Mouse (Mus musculus): ENCODE measurements around the gene Aox2. TPM values are rescaled to one million over a fixed set of nuclear protein-coding genes. Genes with fewer than 3 reads are reported as not detected.

The Aox2 gene
- polyA plus RNA-seq, 1 experiment, result 0.02 TPM

DNA sequence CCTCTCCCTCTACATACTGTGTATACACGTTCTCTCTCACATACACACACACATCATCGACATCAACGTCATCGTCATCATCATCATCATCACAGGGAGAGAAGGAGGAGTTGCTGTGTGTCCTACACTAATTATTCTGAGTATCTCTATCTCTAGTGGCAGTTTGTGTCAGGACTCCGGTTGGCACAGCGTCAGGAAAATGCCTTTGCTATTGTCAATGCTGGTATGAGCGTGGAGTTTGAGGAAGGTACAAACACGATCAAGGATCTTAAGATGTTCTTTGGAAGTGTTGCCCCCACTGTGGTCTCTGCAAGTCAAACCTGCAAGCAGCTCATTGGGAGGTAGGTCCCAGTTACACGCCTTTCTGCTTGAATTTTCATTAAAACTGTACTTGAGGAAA is 39.2 kb upstream of the Aox2 start:
- no peak for DNase-seq (ENCODE audit: low read depth in 1 of 2, low spot score in 2 of 2)
- Histone ChIP-seq H3K36me3 (ENCODE audit: control insufficient read depth, insufficient read depth, low read length) (no peaks in the 10 kb centered on the region), H3K27me3 (ENCODE audit: control insufficient read depth, insufficient read depth, low read length) (no peaks in the 10 kb centered on the region), H3K4me1 (ENCODE audit: control insufficient read depth, insufficient read depth, insufficient read length) (peaks cover under 1% of the 10 kb centered on the region; the same call in 1 of the 2 replicates), H3K4me3 (ENCODE audit: extremely low read depth, insufficient read depth, insufficient read length) (no peak overlapping the region), H3K27ac (ENCODE audit: insufficient read depth, low read length) (no peak overlapping the region)
- TF ChIP-seq CTCF (IDR thresholded peaks at IDR 0.05; ENCODE audit: extremely low read depth, insufficient read depth, insufficient read length, insufficient replicate concordance) (no peak), POLR2A (IDR thresholded peaks at IDR 0.05; ENCODE audit: low read depth, low read length) (no peak)
- WGBS, result 93% methylated on average over 9 of the region's 9 CpGs

DNA sequence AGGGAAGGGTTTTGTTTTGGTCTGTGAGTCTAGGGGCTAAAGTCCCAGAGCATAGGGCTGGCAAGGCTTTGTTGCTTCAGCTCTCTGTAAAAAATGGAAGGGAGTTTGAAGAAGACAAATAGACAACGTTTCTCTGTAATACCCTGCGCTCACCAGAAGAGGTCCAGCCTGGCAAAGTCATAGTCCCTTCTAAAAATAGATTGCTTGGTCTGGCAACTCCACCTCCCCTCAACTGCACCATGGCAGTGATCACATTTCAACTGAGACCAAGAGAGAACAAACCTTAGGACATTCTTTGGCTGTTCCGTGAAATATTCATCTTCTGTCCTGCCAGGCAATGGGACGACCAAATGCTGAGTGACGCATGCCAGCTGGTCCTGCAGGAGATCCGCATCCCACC is 37.8 kb upstream of the Aox2 start:
- WGBS, result 72% methylated on average over 6 of the region's 6 CpGs
- Histone ChIP-seq H3K27ac (ENCODE audit: insufficient read depth, low read length) (no peak overlapping the region), H3K4me1 (ENCODE audit: control insufficient read depth, insufficient read depth, insufficient read length) (peaks cover 3% of the 10 kb centered on the region; the same call in 1 of the 2 replicates), H3K27me3 (ENCODE audit: control insufficient read depth, insufficient read depth, low read length) (no peaks in the 10 kb centered on the region), H3K4me3 (ENCODE audit: extremely low read depth, insufficient read depth, insufficient read length) (no peak overlapping the region), H3K36me3 (ENCODE audit: control insufficient read depth, insufficient read depth, low read length) (no peaks in the 10 kb centered on the region)
- no peak for DNase-seq (ENCODE audit: low read depth in 1 of 2, low spot score in 2 of 2)
- no peak for TF ChIP-seq CTCF (IDR thresholded peaks at IDR 0.05; ENCODE audit: extremely low read depth, insufficient read depth, insufficient read length, insufficient replicate concordance)

- TF ChIP-seq CTCF (IDR thresholded peaks at IDR 0.05; ENCODE audit: extremely low read depth, insufficient read depth, insufficient read length, insufficient replicate concordance) (no peak), POLR2A (IDR thresholded peaks at IDR 0.05; ENCODE audit: low read depth, low read length) (no peak)
- Histone ChIP-seq H3K4me1 (ENCODE audit: control insufficient read depth, insufficient read depth, insufficient read length) (peaks cover 3% of the 10 kb centered on the region; the same call in 1 of the 2 replicates), H3K27ac (ENCODE audit: insufficient read depth, low read length) (no peak overlapping the region), H3K4me3 (ENCODE audit: extremely low read depth, insufficient read depth, insufficient read length) (no peak overlapping the region), H3K36me3 (ENCODE audit: control insufficient read depth, insufficient read depth, low read length) (no peaks in the 10 kb centered on the region), H3K27me3 (ENCODE audit: control insufficient read depth, insufficient read depth, low read length) (no peaks in the 10 kb centered on the region)
- WGBS, result 15% methylated on average over 3 of the region's 3 CpGs
- DNase-seq (ENCODE audit: low read depth in 1 of 2, low spot score in 2 of 2), result peak in 1 of 2 experiments; percentile 29
Observed at GRCm38 (mm10) chr1:58244487-58244886, 33.6 kb upstream of the Aox2 start.

- TF ChIP-seq POLR2A (IDR thresholded peaks at IDR 0.05; ENCODE audit: low read depth, low read length) (no peak), CTCF (IDR thresholded peaks at IDR 0.05; ENCODE audit: extremely low read depth, insufficient read depth, insufficient read length, insufficient replicate concordance) (no peak)
- no peaks in the 10 kb centered on the region for H3K36me3 ChIP-seq (ENCODE audit: control insufficient read depth, insufficient read depth, low read length)
- 58% methylated on average over 1 of the region's 1 CpGs for WGBS
- H3K4me3 ChIP-seq (ENCODE audit: extremely low read depth, insufficient read depth, insufficient read length), result no peak overlapping the region
- no peaks in the 10 kb centered on the region for H3K27me3 ChIP-seq (ENCODE audit: control insufficient read depth, insufficient read depth, low read length)
- H3K27ac ChIP-seq (ENCODE audit: insufficient read depth, low read length), result no peak overlapping the region
- H3K4me1 ChIP-seq (ENCODE audit: control insufficient read depth, insufficient read depth, insufficient read length), result peaks cover 3% of the 10 kb centered on the region; the same call in 1 of the 2 replicates
- no peak for DNase-seq (ENCODE audit: low read depth in 1 of 2, low spot score in 2 of 2)
Observed at GRCm38 (mm10) chr1:58248518-58248917, 29.6 kb upstream of the Aox2 start.

GRCm38 (mm10) chr1:58253466-58253865 is 24.7 kb upstream of the Aox2 start:
- no peak for TF ChIP-seq CTCF (IDR thresholded peaks at IDR 0.05; ENCODE audit: extremely low read depth, insufficient read depth, insufficient read length, insufficient replicate concordance)
- no peak for TF ChIP-seq POLR2A (IDR thresholded peaks at IDR 0.05; ENCODE audit: low read depth, low read length)
- Histone ChIP-seq H3K36me3 (ENCODE audit: control insufficient read depth, insufficient read depth, low read length) (no peaks in the 10 kb centered on the region), H3K27ac (ENCODE audit: insufficient read depth, low read length) (no peak overlapping the region), H3K4me1 (ENCODE audit: control insufficient read depth, insufficient read depth, insufficient read length) (no peaks in the 10 kb centered on the region), H3K4me3 (ENCODE audit: extremely low read depth, insufficient read depth, insufficient read length) (no peak overlapping the region), H3K27me3 (ENCODE audit: control insufficient read depth, insufficient read depth, low read length) (no peaks in the 10 kb centered on the region)
- WGBS, result 79% methylated on average over 11 of the region's 11 CpGs
- DNase-seq (ENCODE audit: low read depth in 1 of 2, low spot score in 2 of 2), result no peak

GRCm38 (mm10) chr1:58257195-58257991 is 20.7 kb upstream of the Aox2 start:
- Histone ChIP-seq H3K27me3 (ENCODE audit: control insufficient read depth, insufficient read depth, low read length) (no peaks in the 10 kb centered on the region), H3K4me3 (ENCODE audit: extremely low read depth, insufficient read depth, insufficient read length) (no peak overlapping the region), H3K36me3 (ENCODE audit: control insufficient read depth, insufficient read depth, low read length) (no peaks in the 10 kb centered on the region), H3K4me1 (ENCODE audit: control insufficient read depth, insufficient read depth, insufficient read length) (no peaks in the 10 kb centered on the region), H3K27ac (ENCODE audit: insufficient read depth, low read length) (no peak overlapping the region)
- no peak for DNase-seq (ENCODE audit: low read depth in 1 of 2, low spot score in 2 of 2)
- TF ChIP-seq CTCF (IDR thresholded peaks at IDR 0.05; ENCODE audit: extremely low read depth, insufficient read depth, insufficient read length, insufficient replicate concordance) (no peak), POLR2A (IDR thresholded peaks at IDR 0.05; ENCODE audit: low read depth, low read length) (no peak)
- 84% methylated on average over 10 of the region's 10 CpGs for WGBS

- no peak for DNase-seq (ENCODE audit: low read depth in 1 of 2, low spot score in 2 of 2)
- H3K27me3 ChIP-seq (ENCODE audit: control insufficient read depth, insufficient read depth, low read length), result no peaks in the 10 kb centered on the region
- no peaks in the 10 kb centered on the region for H3K4me1 ChIP-seq (ENCODE audit: control insufficient read depth, insufficient read depth, insufficient read length)
- no peak overlapping the region for H3K27ac ChIP-seq (ENCODE audit: insufficient read depth, low read length)
- no peak overlapping the region for H3K4me3 ChIP-seq (ENCODE audit: extremely low read depth, insufficient read depth, insufficient read length)
- 78% methylated on average over 3 of the region's 3 CpGs for WGBS
- TF ChIP-seq POLR2A (IDR thresholded peaks at IDR 0.05; ENCODE audit: low read depth, low read length), result no peak
- no peak for TF ChIP-seq CTCF (IDR thresholded peaks at IDR 0.05; ENCODE audit: extremely low read depth, insufficient read depth, insufficient read length, insufficient replicate concordance)
- H3K36me3 ChIP-seq (ENCODE audit: control insufficient read depth, insufficient read depth, low read length), result no peaks in the 10 kb centered on the region
Observed at GRCm38 (mm10) chr1:58260311-58260710, 17.8 kb upstream of the Aox2 start.
